Mouse (Mus musculus) bone marrow, adult 2 months (tissue): Measurements from ENCODE around the gene Adad2.

Source experiments
- CTCF ChIP-seq: fragments of 200-500 bp; IDR thresholded peaks from 2 replicates; pipeline ENCODE4 v1.5.1; 2011; ENCODE audit warnings: low read length, control low read depth; ENCODE audit not compliant: control insufficient read depth, insufficient read depth
- POLR2A ChIP-seq: fragments of 200-500 bp; IDR thresholded peaks from 2 replicates; pipeline ENCODE4 v1.6.1; 2011; ENCODE audit warnings: low read depth, mild to moderate bottlenecking, control low read depth, low read length, borderline replicate concordance; ENCODE audit not compliant: control insufficient read depth

DNA sequence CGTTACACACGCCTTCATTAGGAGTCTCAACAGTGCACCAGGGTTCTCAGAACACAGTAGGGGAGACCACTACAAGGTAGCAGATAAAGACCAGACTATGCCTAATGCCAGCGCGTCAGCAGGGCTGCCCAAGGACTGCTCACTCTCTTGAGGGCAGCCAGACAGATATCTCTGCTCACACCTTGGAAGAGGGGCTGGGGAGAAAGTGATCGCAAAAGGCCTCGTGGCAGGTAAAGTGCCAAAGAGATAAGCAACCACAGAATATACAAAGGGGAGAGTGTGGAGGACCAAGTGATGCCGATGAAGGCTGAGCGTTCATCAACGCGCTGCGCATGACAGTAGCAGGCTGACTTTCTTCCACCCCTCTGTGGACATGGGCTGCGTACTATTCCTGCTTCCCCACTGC is 8.1 kb upstream of the Adad2 start:
- TF ChIP-seq POLR2A (no peak), CTCF (no peak)
